Mouse (Mus musculus): Measurements from ENCODE around the gene Gm49337.
"Not testable (repeated sequence)": the region's sequence is repeated elsewhere in the genome, so short reads cannot be mapped to it uniquely, and the experiment has no call there.

The Gm49337 gene

DNA sequence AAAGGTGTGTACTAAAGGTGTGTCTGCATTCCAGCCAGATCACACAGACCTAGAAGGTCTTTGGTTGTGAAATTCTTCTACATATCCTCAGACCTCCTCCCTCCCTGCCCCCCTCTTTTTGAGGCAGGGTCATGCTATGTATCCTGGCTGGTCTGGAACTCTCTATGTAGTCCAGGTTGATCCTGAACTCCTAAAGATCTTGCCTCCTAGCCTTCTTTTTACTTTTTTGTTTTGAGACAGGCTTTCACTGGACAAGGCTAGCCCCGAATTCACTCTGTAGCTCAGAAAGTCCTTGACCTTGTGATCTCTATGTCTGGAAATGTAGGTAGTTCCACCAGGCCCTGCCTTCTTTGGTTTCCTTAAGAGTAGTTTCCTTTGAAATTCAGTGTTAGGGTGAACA, 35.7 kb downstream of the Gm49337 start:
- no peak for DNase-seq (ENCODE audit: low spot score in 2 of 2)

DNA sequence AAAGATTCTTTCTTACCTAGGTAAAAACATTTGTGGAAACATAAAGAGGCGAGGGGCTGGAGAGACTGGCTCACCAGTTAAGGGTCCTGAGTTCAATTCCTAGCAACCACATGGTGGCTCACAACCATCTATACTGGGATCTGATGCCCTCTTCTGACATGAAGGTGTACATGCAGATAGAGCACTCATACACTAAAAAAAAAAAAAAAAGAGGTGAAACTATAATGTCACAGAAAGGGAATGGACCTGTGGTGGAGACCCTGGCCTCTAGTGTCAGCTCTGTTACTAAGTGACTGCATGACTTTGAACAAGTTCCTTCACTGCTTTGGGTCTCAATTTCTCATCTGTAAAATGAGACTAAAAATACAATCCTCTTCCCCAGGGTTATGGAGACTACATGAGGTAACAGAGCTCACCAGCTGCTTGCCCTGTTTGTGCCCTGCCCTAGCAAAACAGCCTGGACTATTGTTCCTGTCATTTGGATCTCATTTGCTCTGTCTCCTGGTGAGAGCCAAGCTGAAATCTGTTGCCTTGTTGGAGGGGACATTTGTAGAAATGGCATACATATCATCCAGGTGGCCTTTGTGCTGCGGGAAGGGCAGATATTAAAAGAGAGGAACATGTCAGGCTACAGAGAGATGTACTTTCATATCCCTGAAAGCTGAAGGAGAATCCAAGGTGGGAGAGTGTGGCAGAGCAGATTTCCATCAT, 42.9 kb downstream of the Gm49337 start:
- DNase-seq (ENCODE audit: low spot score in 2 of 2): no peak

DNA sequence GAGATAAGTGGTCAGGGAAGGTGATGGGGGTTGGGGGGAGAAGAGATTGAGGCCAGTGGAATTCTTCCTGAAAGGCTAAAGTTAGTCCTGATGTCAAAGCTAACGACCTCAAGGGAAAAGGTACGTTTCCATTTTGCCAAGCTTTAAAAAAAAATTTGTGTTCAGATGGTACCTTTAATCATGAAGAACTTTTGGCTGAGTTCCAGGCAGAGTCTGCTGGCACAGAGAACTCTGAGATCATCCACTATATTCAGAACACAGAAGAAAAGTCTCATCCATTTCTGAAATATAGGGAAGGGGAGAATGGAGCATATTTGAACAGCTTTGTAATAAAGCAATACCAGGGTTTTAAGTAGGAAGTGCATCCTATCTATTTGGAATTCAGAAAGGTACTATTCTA, 43.9 kb downstream of the Gm49337 start:
- no peak for DNase-seq (ENCODE audit: low spot score in 2 of 2)

DNA sequence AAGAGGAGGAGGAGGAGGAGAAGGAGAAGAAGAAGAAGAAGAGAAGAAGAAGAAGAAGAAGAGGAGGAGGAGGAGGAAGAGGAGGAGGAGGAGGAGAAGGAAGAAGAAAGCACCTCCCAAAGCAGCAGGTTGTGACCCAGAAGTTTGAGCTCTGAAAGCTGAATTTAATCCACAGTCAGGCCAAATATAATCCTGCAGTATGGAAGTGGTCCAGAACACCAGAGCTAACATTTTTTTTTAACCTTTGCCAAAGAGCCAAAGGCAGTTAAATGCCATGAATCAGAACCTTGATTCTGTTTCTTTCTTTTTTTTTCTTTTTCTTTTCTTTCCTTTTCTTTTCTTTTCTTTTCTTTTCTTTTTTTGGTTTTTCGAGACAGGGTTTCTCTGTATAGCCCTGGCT, 44.5 kb downstream of the Gm49337 start:
- not testable (repeated sequence) for DNase-seq (ENCODE audit: low spot score in 2 of 2)

DNA sequence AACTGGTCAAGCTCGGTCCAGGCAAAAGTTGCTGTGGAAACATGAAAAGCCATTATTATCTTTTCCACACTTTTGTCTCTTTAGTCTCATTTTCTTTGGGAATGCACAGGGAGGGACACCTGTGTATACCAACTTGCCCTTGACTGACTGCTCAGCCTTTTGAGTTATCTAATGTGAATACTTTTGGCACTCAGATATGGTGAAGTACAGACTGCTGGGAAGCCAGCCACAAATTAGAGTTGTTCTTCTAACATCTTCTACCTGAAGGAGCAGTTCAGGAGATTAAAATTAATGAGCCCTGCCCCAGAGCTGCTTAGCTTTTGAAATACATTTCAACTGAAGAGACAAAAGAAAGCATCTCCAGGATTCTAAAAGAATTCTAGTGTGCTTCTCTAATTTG, 45.9 kb downstream of the Gm49337 start:
- no peak for DNase-seq (ENCODE audit: low spot score in 2 of 2)

DNA sequence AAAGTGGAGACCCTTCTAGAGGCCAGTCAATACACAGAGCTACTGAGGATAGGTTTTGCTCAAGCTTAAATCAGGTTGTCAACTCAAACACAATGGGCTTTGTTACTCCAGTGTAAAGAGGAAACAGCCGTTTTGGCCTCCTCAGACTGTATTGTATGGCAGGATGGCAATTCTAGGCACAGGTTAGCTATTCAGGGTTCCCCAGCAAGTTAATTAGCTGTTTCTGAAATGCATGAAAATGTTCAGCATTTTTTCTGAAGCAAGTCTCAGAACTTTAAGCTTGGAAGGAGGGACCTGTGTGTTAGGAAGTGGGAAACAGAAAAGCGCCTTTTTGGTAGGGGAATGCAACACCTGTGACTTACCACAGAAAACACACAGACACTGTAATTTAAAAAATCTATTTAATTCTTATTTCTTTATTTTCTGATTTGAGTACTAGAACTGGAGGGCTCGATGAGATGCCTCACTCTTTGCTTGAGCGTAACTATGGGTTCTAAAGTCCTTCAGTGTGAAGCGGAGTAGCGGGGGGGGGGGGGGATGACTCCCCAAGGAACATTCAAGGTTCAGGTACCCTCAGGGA, 47.0 kb downstream of the Gm49337 start:
- DNase-seq (ENCODE audit: low spot score in 2 of 2): no peak

DNA sequence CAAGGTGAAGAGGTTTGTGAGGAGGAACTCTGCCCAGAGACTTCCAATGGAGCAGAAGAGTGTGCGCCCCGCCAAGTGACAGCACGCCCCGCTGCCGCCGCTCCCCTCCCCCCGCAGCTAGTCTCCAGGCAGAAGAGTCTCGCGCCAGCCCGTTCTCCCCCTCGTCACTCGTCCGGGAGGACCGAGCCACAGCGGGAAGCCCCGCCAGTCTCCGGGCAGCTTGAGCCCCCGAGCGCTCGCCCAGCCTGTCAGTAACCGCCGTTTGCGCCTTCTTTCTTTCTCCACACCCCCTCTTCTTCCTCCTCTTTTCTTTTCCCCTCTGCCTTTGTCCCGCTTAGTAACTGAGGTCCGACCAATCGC, 47.6 kb downstream of the Gm49337 start:
- DNase-seq (ENCODE audit: low spot score in 2 of 2): no peak

DNA sequence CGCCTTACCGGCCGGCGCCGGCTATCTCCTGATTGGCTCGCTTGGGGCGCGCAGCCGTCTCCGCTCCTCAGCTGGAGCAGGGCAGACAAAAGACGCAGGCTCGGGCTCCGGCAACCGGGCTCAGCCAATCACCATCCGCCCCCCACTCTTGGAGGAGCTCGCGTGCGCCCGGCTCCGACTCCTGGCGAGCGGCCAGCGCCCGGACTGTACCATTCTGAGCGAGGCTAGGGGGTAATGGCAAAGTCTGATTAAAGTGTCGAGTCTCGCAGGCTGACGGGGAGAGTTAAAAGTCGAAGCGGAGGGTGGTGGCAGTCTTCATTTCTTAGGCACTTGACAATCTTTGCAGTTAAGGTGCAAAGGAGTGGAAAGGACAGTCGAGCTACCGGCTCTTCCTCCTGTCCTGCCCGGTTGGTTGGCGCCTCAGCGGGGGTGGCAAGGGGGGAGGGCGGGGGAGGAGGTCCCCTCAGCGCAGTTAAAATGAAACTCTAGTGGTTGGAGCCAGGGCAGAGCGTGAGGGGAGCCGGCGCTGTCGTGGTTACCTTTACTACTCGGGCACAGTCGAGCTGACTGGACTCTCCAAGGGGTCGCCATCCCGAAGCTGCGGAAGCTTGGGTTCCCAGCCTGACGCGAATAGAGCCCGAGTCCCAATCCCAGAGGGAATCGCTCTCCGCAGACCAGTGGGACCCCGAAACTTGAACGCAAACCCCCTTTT, 48.1 kb downstream of the Gm49337 start, which contains the start of gene Pik3r3:
TSS of gene Pik3r3 (plus strand) at position 479 of the 712 bp plus-strand sequence.
- DNase-seq (ENCODE audit: low spot score in 2 of 2): peak; percentile 94 to 96

DNA sequence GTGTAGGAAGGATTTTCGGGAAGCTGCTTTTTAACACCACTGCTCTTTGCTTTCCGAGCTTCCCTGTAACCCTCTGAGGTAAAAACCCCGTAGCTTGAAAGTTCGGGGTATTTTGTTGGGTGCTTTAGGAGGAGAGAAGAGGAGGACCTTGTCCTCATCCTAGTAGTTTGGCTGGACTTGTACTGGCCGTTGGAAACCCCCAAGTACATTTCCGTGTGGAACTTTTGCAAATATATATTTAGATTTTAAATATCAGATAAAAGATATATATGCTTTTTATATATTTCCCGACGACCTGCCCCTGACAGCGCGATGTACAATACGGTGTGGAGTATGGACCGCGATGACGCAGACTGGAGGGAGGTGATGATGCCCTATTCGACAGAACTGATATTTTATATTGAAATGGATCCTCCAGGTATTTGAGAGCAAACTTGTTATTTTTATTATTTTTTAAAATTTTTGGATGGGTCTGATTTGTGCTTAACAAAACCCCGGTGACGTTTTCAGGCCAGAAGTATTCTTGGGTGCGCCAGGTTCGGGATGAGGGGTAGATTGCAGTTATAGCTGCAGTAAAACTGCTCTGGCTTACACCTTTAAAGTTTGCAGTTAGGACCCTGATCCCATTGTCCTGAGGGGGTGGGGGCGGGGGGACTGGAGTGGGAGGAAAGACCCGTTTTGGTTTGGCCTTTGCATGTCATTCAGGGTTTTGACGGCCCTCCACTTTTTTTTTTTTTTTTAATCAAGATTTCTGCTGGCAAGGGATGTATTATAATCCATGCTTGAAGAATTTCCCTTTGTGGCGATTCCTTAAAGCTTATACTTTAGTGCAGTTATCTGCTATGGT, 49.0 kb downstream of the Gm49337 start:
- peak in 1 of 2 experiments; percentile 2 for DNase-seq (ENCODE audit: low spot score in 2 of 2)

DNA sequence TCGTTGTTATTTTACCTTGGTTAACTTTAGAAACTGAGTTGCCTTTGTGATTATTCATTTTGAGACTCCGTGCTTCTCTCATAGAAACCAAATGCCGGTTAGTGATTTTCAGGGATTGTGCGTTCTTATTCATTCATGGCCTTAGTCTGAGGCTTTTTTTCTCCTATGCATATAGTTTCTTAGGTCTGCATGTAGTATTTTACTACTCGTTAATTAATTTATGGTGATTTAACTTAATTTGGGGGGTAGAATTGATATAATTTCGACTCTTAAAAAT, 49.6 kb downstream of the Gm49337 start:
- no peak for DNase-seq (ENCODE audit: low spot score in 2 of 2)

DNA sequence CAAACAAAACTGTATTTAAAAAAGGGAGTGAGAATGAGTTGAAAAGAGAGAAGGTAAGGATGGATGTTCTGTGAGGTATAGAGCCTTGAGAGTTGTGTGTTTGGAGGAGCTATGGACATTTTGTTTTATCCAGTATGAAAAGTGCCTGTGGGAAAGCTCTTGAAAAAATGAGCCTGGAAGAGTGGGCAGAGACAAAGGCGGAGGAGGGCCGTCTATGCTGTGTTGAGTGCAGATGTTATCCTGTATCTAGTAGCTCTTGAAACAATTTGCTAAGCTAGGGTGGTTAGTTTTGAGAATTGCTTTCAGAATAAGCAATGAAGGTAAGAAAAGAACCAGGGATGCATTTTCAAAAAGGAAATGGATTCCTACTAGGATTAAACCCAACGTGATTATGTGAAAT, 70.2 kb downstream of the Gm49337 start:
- DNase-seq (ENCODE audit: low spot score in 2 of 2): no peak

DNA sequence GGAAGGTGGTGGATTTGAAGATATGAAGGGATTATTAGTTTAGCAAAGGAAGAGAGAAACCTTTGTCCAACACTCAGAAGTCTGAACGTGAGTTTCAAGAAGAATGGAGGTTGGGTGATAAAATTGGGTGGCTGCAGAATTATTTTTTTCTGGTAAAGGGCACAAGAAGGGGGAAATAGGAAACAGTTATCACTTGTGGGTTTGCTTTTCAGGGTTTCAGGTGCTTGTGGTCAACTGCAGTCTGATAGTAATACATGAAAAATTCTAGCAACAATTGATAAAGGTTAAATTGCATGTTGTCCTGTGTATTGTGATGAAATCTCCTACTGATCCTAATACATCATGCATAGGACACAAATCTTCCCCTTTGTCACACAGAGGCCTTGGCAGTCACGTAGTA, 71.1 kb downstream of the Gm49337 start:
- DNase-seq (ENCODE audit: low spot score in 2 of 2): no peak

DNA sequence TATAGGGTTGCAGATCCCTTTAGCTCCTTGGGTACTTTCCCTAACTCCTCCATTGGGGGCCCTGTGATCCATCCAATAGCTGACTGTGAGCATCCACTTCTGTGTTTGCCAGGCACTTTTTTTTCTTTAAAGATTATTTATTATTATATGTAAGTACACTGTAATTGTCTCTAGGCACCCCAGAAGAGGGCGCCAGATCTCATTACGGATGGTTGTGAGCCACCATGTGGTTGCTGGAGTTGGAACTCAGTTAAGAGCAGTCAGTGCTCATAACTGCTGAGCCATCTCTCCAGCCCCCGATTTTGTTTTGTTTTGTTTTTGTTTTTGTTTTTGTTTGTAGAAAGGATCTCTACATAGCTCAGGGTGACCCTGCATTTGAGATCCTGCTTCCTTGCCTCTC, 72.7 kb downstream of the Gm49337 start:
- peak; percentile 11 to 43 for DNase-seq (ENCODE audit: low spot score in 2 of 2)

DNA sequence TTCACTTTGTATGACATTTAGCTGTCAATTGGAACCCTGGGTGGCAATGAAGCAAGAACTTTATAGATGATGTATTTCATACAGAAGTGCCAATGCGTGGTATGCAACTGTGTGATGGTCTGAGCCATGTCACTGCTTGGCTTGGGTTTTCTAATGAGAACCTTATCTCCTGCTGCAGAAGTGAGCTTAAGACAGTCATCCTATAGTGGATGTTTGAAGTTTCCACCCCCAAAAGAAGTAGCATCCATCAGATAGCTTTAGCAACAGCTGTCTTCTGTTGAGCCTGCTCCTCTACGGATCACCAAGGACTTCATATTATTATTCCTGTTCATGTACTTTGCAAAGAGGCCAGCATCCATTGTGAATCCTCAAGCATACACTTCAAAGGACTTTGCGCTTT, 76.8 kb downstream of the Gm49337 start:
- DNase-seq (ENCODE audit: low spot score in 2 of 2): no peak

DNA sequence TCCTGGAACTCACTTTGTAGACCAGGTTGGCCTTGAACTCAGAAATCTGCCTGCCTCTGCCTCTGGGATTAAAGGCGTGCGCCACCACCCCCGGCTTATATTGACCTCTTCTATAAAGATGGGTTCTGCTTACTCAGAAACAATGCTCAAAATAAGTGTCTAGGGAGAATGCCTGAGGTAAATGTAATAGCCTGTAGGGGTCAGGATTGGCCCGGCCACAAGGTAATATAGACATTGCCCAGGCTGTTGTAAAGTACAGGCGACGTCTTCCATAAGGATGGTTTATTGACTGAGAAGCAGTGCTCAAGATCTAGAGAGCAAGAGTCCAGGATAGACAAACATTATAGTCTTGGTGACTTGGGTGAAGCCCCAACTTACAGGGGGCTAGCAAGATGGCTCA, 95.0 kb downstream of the Gm49337 start:
- DNase-seq (ENCODE audit: low spot score in 2 of 2): no peak

DNA sequence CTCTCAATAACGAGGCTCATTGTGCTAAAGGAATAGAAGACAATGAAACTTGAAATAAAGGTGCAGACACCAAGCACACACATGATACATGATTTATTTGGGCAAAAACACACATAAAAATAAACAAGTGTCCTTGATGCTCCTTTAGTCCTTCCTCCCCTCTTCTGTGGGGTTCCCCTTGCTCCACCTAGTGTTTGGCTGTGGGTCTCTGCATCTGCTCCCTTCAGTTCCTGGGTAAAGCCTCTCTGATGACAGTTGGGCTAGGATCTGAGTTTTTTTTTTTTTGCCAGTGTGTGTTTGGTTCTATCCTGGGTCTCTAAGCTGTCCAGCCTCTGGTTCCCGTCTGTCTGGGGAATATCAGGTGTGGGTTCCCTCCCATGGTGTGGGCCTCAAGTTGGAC, 109.0 kb downstream of the Gm49337 start:
- DNase-seq (ENCODE audit: low spot score in 2 of 2): no peak

DNA sequence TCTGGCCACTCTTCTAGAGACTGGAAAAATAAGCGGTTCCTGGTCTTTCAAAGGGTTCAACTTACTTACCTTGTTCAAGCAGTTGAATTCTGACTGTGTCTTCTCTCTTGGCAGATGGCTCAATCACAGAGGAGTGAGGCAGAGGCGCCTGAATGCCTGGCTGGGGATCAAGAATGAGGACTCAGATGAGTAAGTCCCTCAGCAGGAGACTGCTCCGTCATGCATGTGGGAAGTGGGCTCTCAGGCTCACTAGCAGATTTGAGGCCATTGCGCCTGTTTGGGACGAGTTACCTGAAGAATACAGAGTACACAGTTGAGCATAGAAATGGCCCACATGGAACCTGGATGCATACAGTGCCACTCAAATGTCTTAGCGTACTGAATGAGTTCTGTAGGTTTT, 118.4 kb downstream of the Gm49337 start:
- DNase-seq (ENCODE audit: low spot score in 2 of 2): no peak

DNA sequence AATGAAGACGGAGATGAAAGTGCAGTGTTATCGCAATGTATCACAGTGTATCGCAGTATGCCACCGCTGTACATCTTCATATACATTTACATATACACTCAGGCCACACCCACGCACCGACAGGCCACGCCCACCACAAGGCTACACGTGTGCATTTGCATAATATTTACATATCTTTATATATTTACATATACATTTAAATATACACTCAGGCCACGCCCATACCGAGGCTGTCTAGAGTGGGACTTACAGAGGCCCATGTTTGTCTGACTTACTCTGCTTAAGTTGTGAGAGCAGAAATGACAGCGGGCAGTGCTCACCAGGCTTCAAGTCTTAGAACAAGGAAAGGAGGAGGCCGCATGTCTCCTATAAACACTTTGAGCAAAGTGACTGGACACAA, 120.1 kb downstream of the Gm49337 start:
- no peak for DNase-seq (ENCODE audit: low spot score in 2 of 2)

DNA sequence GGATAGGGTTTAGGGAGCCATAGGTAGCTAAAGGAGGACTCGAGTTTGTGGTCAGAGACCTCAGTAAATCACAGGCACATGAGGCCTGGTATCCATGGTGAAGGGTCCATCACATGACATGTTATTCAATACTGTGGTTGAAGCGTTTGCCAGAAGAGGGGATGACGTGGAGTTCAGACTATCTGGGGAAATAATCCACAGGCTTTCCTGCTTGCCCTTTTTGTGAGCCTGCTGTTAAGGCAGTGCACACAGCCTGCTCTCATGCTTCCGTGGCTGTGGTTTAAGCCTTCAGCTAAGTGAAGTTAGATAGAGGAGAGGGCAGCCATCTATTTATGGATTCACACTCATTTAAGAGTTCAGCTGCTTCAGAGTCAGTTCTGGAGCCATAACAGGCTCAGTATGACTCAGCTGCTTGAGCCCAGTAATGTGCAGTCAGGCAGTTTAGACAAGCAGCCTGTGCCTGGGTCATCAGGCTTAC, 127.7 kb downstream of the Gm49337 start:
- DNase-seq (ENCODE audit: low spot score in 2 of 2): no peak

DNA sequence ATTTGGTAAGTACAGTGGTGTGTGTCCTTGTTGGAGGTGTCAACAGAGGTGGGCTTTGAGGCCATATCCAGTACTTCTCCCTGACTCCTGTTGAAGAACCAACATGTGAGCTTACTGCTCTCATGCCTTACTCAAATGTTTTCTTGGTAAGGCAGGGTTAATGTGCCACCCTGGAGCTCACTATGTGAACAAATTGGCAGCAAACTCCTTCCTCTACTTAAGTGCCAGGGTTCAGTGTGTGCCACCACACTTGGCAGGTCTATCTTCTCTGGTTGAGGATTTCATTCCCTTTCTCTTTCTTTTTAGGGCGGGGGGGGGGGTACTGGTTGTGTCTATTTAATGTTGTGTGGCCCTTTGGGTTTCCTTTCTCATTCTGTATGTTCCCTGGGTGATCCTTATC, 131.4 kb downstream of the Gm49337 start:
- DNase-seq (ENCODE audit: low spot score in 2 of 2): no peak

DNA sequence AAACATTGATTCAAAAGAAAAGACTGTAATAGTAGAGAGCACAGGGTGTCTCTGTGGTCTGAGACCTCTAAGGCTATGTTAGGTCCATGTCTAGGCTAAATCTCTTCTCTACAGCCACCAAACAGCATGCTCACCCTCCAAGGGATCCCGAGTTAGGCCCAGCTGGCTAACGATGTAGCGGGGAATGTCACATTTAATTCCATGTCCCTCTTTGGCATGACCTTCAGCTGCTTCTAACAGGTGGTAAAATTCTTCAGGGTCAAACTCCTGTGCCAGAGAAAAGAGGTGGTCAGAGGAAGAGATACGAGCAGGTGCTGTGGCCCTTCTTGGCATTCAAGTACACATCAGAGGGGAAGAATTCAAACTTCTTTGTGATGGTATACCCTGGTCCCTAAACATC, 144.4 kb downstream of the Gm49337 start:
- DNase-seq (ENCODE audit: low spot score in 2 of 2): no peak

DNA sequence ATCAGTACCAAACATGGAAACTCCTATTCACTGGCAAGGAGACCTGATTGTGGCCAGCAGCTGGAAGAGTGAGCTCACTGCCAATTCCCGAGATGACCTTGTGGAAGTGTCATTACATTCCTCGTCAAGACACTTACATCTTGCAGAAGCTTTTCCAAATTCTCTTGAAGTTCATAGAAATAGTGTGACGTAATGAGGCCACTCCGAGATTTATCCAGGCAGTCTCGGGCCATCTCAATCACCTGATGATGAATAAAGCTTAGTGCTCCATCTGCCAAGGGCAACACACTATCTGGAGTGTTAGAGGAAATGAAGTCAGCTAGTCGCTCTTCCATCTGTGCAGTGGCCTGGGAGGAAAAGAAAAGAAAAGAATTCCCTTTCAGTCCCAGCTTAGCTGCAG, 148.9 kb downstream of the Gm49337 start:
- no peak for DNase-seq (ENCODE audit: low spot score in 2 of 2)
